Mouse (Mus musculus) heart, embryonic 16.5 days (tissue): Measurements from ENCODE around the gene Fuca2. TPM values are rescaled to one million over a fixed set of nuclear protein-coding genes. Genes with fewer than 3 reads are reported as not detected.

Experiments
- ATAC-seq: fragments of 200-750 bp; cut with Nextera tagmentation; replicated peaks from 2 replicates; pipeline ENCODE4 v1.8.0; 2017; ENCODE audit warnings: moderate number of reproducible peaks; ENCODE audit not compliant: insufficient read depth, low FRiP score; ENCODE audit errors: extremely low read depth
- H3K27ac ChIP-seq: fragments of 300-500 bp; sonication (generic); 2 replicates; pipeline ENCODE4 v1.5.1; 2014; ENCODE audit warnings: mild to moderate bottlenecking, low read length, control low read depth, moderate library complexity
- H3K27me3 ChIP-seq: fragments of 300-500 bp; sonication (generic); 2 replicates; pipeline ENCODE4 v1.6.1; 2014; ENCODE audit warnings: low read length, mixed read lengths; ENCODE audit not compliant: control insufficient read depth, insufficient read depth
- H3K36me3 ChIP-seq: fragments of 300-500 bp; sonication (generic); 2 replicates; pipeline ENCODE4 v1.6.1; 2014; ENCODE audit not compliant: control insufficient read depth, insufficient read depth
- H3K4me1 ChIP-seq: fragments of 300-500 bp; sonication (generic); 2 replicates; pipeline ENCODE4 v1.6.1; 2014; ENCODE audit warnings: low read length, mixed read lengths; ENCODE audit not compliant: control insufficient read depth, insufficient read depth
- H3K4me2 ChIP-seq: fragments of 300-500 bp; sonication (generic); 2 replicates; pipeline ENCODE4 v1.6.1; 2014; ENCODE audit warnings: low read depth, mild to moderate bottlenecking, control low read depth, low read length
- H3K4me3 ChIP-seq: fragments of 300-500 bp; sonication (generic); 2 replicates; pipeline ENCODE4 v1.5.1; 2014; ENCODE audit warnings: mild to moderate bottlenecking, control low read depth, low read length
- H3K9ac ChIP-seq: fragments of 300-500 bp; sonication (generic); 2 replicates; pipeline ENCODE4 v1.6.1; 2014; ENCODE audit warnings: low read length, control low read depth
- H3K9me3 ChIP-seq: fragments of 300-500 bp; sonication (generic); replicated peaks from 2 replicates; pipeline ENCODE4 v1.6.1; 2016; ENCODE audit warnings: low read length; ENCODE audit not compliant: control insufficient read depth
- WGBS: fragments of 180-500 bp; shearing (Covaris S2); extraction: QIAGEN DNeasy Blood & Tissue Kit; methylation state at CpG from one replicate; pipeline ENCODE4 v1.1.7; 2014; 5-methylcytosine and 5-hydroxymethylcytosine counted together
- polyA plus RNA-seq: library from polyadenylated mRNA; unstranded; fragments of >200 nt; fragmentation: Nextera tagmentation; extraction: Ambion mirVana; gene quantifications from 2 replicates; pipeline ENCODE4 v1.2.1, GENCODE M21; 2015

The Fuca2 gene
- polyA plus RNA-seq, 1 experiment from 2014 or later: 91.7 TPM

GRCm38 (mm10) chr10:13552646-13553497 is 53.5 kb downstream of the Fuca2 start, which contains the start of the genes Adat2 and Pex3:
Gene Adat2 (plus strand): TSS chr10:13552894.
Gene Pex3 (minus strand): TSS chr10:13553142.
- peak within 1 kb of the TSS; percentile 85 for H3K4me2 ChIP-seq
- ATAC-seq: peak; percentile 97
- peaks cover 11% of the 10 kb centered on the region for H3K4me1 ChIP-seq
- H3K27me3 ChIP-seq: no peaks in the 10 kb centered on the region
- H3K36me3 ChIP-seq: peaks cover 6% of the 10 kb centered on the region; the same call in 1 of the 2 replicates
- H3K9ac ChIP-seq: peak within 1 kb of the TSS; percentile 92
- peak within 1 kb of the TSS; percentile 86 for H3K27ac ChIP-seq
- under 1% methylated on average over 51 of the region's 51 CpGs for WGBS
- no peaks in the 10 kb centered on the region for H3K9me3 ChIP-seq
- H3K4me3 ChIP-seq: peak within 1 kb of the TSS; percentile 94

DNA sequence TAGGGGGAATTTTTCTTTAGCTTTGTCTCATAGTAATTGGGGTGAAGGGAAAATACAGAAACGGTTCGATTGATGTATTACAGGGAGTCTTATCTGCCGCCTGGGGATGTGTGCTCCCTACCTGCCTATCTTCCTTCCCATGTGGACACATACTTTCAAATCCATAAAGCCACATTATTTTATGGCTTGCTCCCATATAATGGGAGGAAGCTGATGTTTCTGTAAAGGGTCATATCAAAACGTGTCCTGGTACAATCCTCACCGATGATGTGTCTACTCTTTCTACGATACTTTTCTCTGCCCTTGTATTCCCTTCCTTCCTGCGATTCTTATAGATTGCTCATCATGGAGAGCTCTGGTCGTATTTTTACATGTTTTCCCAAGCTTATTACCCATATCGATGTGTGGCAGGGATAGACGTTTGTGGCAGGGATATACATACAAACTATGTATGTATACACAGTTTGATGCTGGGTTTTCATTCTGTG is 54.2 kb downstream of the Fuca2 start:
- H3K27me3 ChIP-seq: no peaks in the 10 kb centered on the region
- WGBS: 19% methylated on average over 10 of the region's 10 CpGs
- ATAC-seq: no peak

GRCm38 (mm10) chr10:13554316-13554715 is 55.0 kb downstream of the Fuca2 start:
- ATAC-seq: no peak
- WGBS: 83% methylated on average over 1 of the region's 1 CpGs
- H3K9ac ChIP-seq: no peak overlapping the region

More for the DNA sequence above, 54.2 kb downstream of the Fuca2 start:
- peak overlapping the region; percentile 85 for H3K4me2 ChIP-seq
- peak overlapping the region; percentile 94 for H3K4me3 ChIP-seq
- peak overlapping the region; percentile 92 for H3K9ac ChIP-seq
- peaks cover 6% of the 10 kb centered on the region; the same call in 1 of the 2 replicates for H3K36me3 ChIP-seq
- H3K27ac ChIP-seq: peak overlapping the region; percentile 86; the same call in 1 of the 2 replicates
- no peaks in the 10 kb centered on the region for H3K9me3 ChIP-seq
- H3K4me1 ChIP-seq: peaks cover 11% of the 10 kb centered on the region

GRCm38 (mm10) chr10:13560014-13560674 is 60.8 kb downstream of the Fuca2 start:
- no peaks in the 10 kb centered on the region for H3K4me1 ChIP-seq
- H3K27me3 ChIP-seq: no peaks in the 10 kb centered on the region
- no peaks in the 10 kb centered on the region for H3K9me3 ChIP-seq
- no peak overlapping the region for H3K27ac ChIP-seq
- 86% methylated on average over 13 of the region's 13 CpGs for WGBS
- no peak overlapping the region for H3K9ac ChIP-seq
- peaks cover 12% of the 10 kb centered on the region for H3K36me3 ChIP-seq
- ATAC-seq: no peak
- no peak overlapping the region for H3K4me3 ChIP-seq
- H3K4me2 ChIP-seq: no peak overlapping the region

More at GRCm38 (mm10) chr10:13554316-13554715, 55.0 kb downstream of the Fuca2 start:
- Histone ChIP-seq H3K36me3 (peaks cover 6% of the 10 kb centered on the region; the same call in 1 of the 2 replicates), H3K27ac (no peak overlapping the region), H3K27me3 (no peaks in the 10 kb centered on the region), H3K4me3 (no peak overlapping the region), H3K9me3 (no peaks in the 10 kb centered on the region), H3K4me1 (peaks cover 11% of the 10 kb centered on the region), H3K4me2 (no peak overlapping the region)

DNA sequence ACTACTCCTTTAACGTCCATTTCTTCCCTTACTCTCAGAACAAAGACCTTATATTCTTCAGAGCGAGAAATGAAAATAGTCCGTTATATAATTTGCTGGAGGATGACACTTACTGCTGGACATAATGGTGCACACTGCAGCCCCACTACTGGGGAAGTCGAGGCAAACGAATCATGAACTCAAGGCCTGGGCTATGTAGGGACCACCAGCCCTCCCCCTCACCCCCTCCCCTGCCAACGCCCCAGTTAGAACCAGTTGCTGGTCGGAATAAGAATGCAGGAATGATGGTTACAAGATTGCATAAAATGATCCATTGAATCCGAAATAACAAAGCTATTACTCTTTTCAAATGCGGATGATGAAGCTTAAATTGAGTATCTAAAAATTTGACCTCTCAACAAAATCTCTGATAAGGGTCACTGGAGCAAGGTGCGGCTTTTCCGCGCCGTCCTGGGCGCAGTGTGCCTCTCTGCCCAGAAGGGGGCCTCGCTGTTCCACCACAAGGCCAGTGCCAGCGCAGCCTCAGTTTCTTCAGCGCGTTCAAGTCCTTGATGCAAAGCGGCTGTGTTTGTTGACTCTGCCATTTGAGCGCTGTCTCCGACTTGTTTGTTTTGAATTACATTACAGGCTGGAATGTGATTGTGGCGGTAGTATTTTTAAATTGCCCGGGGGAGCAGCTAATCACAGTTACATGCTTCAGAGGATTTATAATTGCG is 65.2 kb downstream of the Fuca2 start:
- no peak for ATAC-seq
- no peak overlapping the region for H3K27ac ChIP-seq
- peaks cover 6% of the 10 kb centered on the region for H3K36me3 ChIP-seq
- no peak overlapping the region; the same call in 1 of the 2 replicates for H3K9ac ChIP-seq
- H3K4me2 ChIP-seq: peak overlapping the region; percentile 64
- H3K9me3 ChIP-seq: no peaks in the 10 kb centered on the region
- no peaks in the 10 kb centered on the region for H3K27me3 ChIP-seq
- peak overlapping the region; percentile 44 for H3K4me3 ChIP-seq
- 24% methylated on average over 24 of the region's 24 CpGs for WGBS
- no peaks in the 10 kb centered on the region for H3K4me1 ChIP-seq

DNA sequence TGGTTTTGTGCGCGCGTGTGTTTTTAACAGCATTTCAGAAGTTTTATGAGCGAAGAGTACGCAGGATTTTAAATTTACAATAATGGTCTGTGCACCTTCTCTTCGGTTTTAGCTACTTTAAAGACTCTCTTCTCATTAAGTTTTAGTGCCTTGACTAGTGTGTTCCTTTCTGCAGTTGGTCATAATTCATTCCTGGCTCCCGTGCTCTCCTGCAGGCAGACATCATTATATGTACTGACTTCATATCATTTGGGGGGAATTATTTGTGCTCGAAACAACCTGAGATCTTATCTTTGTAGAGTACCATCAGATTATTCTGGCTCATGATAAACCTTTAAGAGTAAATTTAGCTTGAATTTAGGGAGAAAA is 65.7 kb downstream of the Fuca2 start:
- H3K36me3 ChIP-seq: peaks cover 5% of the 10 kb centered on the region
- ATAC-seq: no peak
- H3K4me3 ChIP-seq: peak overlapping the region; percentile 44
- H3K4me1 ChIP-seq: no peaks in the 10 kb centered on the region; the same call in 1 of the 2 replicates
- no peak overlapping the region; the same call in 1 of the 2 replicates for H3K9ac ChIP-seq
- H3K27me3 ChIP-seq: no peaks in the 10 kb centered on the region
- peak overlapping the region; percentile 64 for H3K4me2 ChIP-seq
- H3K9me3 ChIP-seq: no peaks in the 10 kb centered on the region
- H3K27ac ChIP-seq: no peak overlapping the region
- whole genome bisulfite sequencing: 47% methylated on average over 8 of the region's 8 CpGs

GRCm38 (mm10) chr10:13566393-13566792 is 67.1 kb downstream of the Fuca2 start:
- no peak overlapping the region for H3K9ac ChIP-seq
- no peaks in the 10 kb centered on the region; the same call in 1 of the 2 replicates for H3K4me1 ChIP-seq
- H3K27me3 ChIP-seq: no peaks in the 10 kb centered on the region
- 60% methylated on average over 13 of the region's 13 CpGs for WGBS
- ATAC-seq: no peak
- H3K4me2 ChIP-seq: no peak overlapping the region
- H3K9me3 ChIP-seq: no peaks in the 10 kb centered on the region
- no peak overlapping the region for H3K4me3 ChIP-seq
- H3K36me3 ChIP-seq: peaks cover 2% of the 10 kb centered on the region; the same call in 1 of the 2 replicates
- no peak overlapping the region for H3K27ac ChIP-seq
